In genomic region chr7:141539556-141540311, GRCm38 (mm10) we compare ENCODE assay signal across 8 mouse cellular contexts. TPM values are rescaled to one million over a fixed set of nuclear protein-coding genes. Genes with fewer than 3 reads are reported as not detected.
DNase-seq lines count a peak whose midpoint lies in the region; ATAC-seq lines count a peak whose summit lies in the region.

Chid1 (minus strand) TSS chr7:141539857.

- peak within 1 kb of the TSS; percentile 72 for H3K4me2 ChIP-seq in hindbrain, embryonic 11.5 days (replicated peaks; ENCODE audit: low read depth, low read length)

- no peaks in the 10 kb centered on the region for H3K9me3 ChIP-seq in hindbrain, embryonic 11.5 days (ENCODE audit: control insufficient read depth, low read length)

- H3K27me3 ChIP-seq in hindbrain, embryonic 11.5 days (ENCODE audit: control insufficient read depth, insufficient read depth, low read length), result no peaks in the 10 kb centered on the region

- 1% methylated on average over 46 of the region's 46 CpGs for WGBS in hindbrain, embryonic 11.5 days

- peak; percentile 95 for ATAC-seq in hindbrain, embryonic 11.5 days (ENCODE audit: low FRiP score)

- H3K27ac ChIP-seq in hindbrain, embryonic 11.5 days (ENCODE audit: low read depth, low read length), result peak within 1 kb of the TSS; percentile 51

- no peaks in the 10 kb centered on the region for H3K36me3 ChIP-seq in hindbrain, embryonic 11.5 days (ENCODE audit: control insufficient read depth, insufficient read depth, low read length)

- H3K4me1 ChIP-seq in hindbrain, embryonic 11.5 days (replicated peaks; ENCODE audit: control insufficient read depth, insufficient read depth, low read length), result peaks cover 9% of the 10 kb centered on the region; the same call in 1 of the 2 replicates

- H3K9ac ChIP-seq in hindbrain, embryonic 11.5 days (ENCODE audit: low read depth, low read length), result peak within 1 kb of the TSS; percentile 78

- H3K4me3 ChIP-seq in hindbrain, embryonic 11.5 days (ENCODE audit: low read depth, low read length), result peak within 1 kb of the TSS; percentile 63

- DNase-seq in MN1 (ENCODE audit: low spot score), result peak; percentile 99
- DNase-seq in cerebellum, adult 9-10 months, result peak; percentile 99
- peak; percentile 95 to 98 for DNase-seq in frontal cortex, adult 2 months (ENCODE audit: extremely low spot score in 1 of 2, low spot score in 1 of 2)
- peak; percentile 100 for DNase-seq in hindbrain, embryonic 11.5 days (ENCODE audit: low spot score)
- DNase-seq in layer of hippocampus, postnatal 10 days (ENCODE audit: low spot score in 2 of 2), result peak; percentile 98
- DNase-seq in lung, postnatal 10 days, result peak; percentile 99
- peak; percentile 98 for DNase-seq in ovary, postnatal 36 days (ENCODE audit: low spot score)
- peak; percentile 98 for DNase-seq in thymus, postnatal 25 days

RNA-seq across cellular contexts. Expression of gene Chid1, which starts in this region (rescaled TPM):
- 35.8 and 46.7 TPM in 2 replicates for polyA plus RNA-seq in frontal cortex, adult 2 months (2012; rRNA removed)
- 24.1 and 28.8 TPM in 2 replicates for polyA plus RNA-seq in hindbrain, embryonic 11.5 days (2014; fragmentation: Nextera tagmentation; extraction: Ambion mirVana)
- 10 to 100 TPM; 68.7 to 69.8 TPM for total RNA-seq in layer of hippocampus, postnatal 10 days (2021)

Comparison
In these comparisons a context has a peak if more than half of its experiments do, and no peak if none do; other contexts are left out.
1. Peak in every context shown above with its lines: DNase-seq, ATAC-seq, H3K4me3 ChIP-seq and H3K27ac ChIP-seq.